Mouse (Mus musculus) erythroblast, embryonic 14.5 days (primary cell): ENCODE results near the gene Pde8a.

Source experiments
- GATA1 ChIP-seq: IDR thresholded peaks from 2 replicates; pipeline ENCODE4 v1.6.1; 2012; ENCODE audit warnings: low read length, inconsistent platforms, mixed read lengths
- TAL1 ChIP-seq: IDR thresholded peaks from 3 replicates; pipeline ENCODE4 v1.6.1; 2012; ENCODE audit warnings: low read length, inconsistent platforms, mixed read lengths

DNA sequence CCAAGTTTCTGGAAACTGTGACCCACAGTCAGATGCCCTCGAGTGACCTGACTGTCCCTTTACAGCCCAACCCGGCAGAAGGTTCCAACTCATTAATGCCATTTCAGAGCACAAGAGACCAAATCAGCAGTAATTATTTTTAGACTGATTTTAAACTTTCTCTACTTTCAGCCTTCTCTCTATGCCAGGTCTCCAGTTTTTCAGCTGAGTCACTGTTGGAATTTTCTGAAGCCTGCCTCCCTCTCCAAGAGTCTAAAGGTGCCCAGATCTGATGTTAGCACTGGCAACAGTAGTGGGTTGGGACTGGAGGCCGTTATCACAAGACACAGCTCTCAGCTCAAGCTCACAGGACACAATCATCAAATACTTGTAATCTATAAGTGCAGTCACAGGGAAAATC is 154.6 kb downstream of the Pde8a start:
- TF ChIP-seq GATA1 (no peak), TAL1 (no peak)
